Mouse (Mus musculus) granulocyte monocyte progenitor cell, adult 5-6 weeks (primary cell): ENCODE data around the gene Sh3pxd2a. TPM values are rescaled to one million over a fixed set of nuclear protein-coding genes. Genes with fewer than 3 reads are reported as not detected.
A peak's percentile ranks its signal among the peaks of the same experiment; 100 is the strongest.

Experiments used
- ATAC-seq: replicated peaks from 2 replicates; pipeline ENCODE4 v1.8.0; 2016; ENCODE audit warnings: mild to moderate bottlenecking, moderate TSS enrichment, inconsistent platforms; ENCODE audit not compliant: poor library complexity, severe bottlenecking
- total RNA-seq, 2 experiments: library from RNA; stranded (forward) in 1 of 2; stranded (reverse) in 1 of 2; fragments of 200-712, 200-1000 nt in 1 of 2; fragments of >200 nt in 1 of 2; fragmentation: Nextera tagmentation in 1 of 2; gene quantifications; 2 replicates each; pipeline ENCODE4 v1.2.3; 2014 to 2017

Sh3pxd2a gene
- total RNA-seq (2014; fragmentation: Nextera tagmentation) (1.9 and 3.1 TPM in 2 replicates), total RNA-seq (2017) (1.1 and 1.2 TPM in 2 replicates)

DNA sequence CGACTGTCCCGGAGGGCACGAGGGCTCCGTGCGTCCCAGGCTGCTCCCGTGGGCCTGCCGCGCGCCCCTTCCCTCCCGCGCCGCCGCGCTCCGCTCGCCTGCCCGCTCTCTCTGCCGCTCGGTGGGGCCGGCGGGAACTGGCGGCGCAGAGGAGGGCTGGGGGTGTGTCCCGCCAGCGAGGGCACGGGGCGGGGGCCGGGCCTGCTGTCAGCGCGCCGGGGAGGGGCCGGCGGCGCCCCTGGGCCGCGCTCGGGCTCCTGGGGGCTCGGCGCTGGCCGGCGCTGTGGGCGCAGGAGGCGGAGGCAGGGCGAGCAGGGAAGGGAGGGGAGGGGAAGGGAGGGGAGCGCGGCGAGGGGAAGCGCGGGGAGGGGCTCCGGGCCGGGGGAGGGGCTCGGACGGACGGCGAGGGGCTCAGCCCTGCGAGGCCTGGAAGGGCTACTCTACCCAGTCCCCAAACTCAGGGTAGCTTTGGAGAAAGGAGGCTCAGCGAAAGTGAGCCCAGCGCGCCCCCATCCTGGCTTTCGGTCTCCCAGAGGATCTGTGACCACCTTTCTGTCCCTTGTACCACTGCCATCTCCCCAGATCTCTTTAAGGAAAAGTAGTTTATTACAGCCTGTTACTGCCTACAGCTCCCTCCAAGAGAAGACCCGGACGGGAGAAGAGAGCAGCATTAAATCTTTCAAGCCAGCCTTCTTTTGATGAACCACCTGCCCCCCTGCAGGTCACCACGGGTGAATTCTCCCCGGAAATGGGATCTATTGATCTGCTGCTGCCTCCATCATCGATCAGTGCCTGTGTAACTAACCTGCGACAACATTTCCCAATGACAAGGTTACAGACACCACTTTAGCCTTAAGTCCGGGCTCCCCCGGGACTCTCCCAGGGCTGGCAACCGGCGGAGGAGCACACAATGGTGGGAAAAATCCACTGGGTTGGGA lies at the start of gene Sh3pxd2a:
Gene Sh3pxd2a (minus strand): TSS at position 98 of the 938 bp plus-strand sequence.
- ATAC-seq, result peak; percentile 37

DNA sequence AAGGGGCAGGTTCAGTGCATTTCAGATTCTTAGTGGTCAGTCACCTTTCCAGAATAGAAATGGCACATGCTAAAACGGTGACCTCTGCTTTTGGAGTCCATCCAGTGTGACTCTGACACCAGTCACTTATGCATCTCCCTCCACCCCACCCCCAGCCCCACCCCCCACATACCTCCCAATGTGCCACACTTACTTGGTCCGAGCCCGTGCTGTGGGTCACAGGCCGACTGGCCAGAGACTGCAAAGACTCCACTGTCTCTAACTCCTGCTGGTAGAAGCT lies 49.4 kb upstream of the Sh3pxd2a start:
- ATAC-seq, result no peak

DNA sequence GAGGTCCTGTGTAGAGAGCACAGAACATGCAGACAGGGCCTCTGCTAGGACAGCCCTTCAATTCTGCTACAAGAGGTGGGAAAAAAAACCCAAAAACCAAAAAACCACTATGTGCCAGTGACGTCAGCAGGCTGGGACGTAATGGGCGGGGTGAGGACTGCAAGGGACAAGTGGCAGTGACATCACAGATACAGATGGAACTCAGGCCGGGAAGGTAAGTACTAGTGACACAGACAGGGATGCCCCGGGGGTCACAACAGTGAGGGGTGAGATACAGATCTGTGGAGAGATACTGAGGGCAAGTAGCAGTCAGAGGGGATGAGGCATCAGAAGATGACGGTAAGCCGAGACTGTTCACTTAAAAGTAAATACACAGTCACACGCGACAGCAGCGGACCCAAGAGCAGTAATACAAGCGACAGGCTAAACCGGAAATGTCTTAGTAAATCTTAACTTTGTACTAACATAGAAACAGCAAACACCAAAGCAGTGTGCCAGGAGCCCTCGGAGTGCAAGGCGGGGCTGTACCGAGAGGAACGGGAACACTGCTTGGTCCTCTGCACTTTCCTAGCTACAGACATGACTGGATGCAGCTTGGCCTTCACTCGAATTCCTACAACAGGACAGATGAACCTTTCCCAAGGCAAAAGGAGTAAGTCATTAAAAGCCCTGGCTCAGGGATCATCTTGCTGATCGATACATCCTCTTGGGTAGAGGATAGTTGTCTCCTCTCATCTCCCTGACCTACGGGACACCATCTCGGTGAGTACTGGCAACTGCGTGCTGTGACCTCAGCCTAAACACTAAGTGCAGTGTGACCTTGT lies 48.8 kb upstream of the Sh3pxd2a start:
- ATAC-seq, result no peak

DNA sequence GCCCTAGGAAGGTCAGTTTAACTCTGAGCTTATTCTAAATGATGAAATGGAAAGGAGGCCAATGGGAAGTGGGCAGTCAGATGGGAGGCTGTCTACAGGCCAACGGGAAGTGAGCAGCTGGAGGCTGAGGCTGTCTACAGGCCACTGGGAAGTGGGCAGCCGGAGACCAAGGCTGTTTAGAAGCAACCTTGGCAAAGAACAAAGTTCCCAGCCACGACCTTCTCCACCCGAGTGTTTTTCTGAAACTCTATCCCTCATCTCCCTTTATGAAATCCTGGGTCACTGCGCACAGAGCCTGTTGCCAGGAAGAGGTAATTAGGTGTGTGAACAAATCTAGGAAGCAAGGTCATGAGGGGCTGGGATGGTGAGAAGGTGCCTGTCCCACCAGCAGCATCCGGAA lies 47.8 kb upstream of the Sh3pxd2a start:
- ATAC-seq, result peak; percentile 47

DNA sequence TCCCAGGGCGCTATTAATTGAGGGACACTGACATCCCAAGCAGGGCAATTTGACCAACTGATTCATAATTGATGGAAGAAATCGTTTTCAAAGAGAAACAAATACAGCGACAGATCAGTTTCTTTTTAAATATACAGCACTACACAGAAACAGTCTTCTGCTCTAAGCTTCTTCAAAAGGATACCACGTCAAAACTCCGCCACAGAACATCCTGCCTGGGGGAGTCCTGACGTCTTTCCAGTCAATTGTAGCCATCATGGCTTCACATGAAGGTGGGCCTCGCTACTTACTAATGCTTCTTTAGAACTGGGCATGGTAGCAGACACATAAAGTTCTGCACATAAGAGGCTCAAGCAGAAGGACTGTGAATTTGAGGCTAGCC lies 47.1 kb upstream of the Sh3pxd2a start:
- ATAC-seq, result no peak

DNA sequence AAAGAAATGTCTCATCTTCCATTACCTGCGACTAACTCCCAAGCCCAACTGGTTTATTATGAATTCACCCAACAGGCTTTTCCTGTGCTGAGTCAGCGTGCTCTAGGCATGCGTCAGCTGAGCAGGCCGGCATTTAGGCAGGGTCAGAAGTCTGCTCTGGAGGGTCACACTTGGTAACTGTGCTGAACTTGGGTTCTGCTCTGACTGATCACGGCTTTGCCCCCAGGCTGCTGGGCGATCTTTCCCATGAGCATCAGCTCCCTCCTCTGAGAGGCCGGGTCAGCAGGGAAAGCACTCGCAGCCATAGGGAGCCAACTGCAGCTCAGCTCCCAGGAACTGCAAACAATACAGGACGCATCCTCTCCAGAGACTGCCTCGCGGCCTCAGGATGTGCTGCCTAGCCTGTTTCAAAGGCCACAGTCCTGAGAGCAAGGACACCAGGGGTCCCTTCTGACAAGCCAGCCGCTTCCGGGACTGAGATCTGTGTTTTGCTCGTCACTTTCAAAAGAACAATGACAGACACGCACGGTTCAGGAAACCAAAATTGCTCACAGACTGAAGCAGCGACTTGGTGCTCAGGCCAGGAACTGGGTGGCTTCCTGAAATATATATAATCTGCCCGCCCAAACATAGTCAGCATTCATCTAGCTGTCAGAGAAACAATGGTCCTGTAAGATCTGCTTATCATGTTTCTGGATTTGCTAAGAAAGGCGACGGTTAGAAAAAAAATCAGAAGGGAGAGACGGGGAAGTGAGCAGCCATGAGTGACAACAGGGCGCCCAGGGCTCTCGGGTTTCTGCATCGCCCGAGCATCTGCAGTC lies 46.5 kb upstream of the Sh3pxd2a start:
- ATAC-seq, result peak; percentile 2; the same call in 1 of the 2 replicates

DNA sequence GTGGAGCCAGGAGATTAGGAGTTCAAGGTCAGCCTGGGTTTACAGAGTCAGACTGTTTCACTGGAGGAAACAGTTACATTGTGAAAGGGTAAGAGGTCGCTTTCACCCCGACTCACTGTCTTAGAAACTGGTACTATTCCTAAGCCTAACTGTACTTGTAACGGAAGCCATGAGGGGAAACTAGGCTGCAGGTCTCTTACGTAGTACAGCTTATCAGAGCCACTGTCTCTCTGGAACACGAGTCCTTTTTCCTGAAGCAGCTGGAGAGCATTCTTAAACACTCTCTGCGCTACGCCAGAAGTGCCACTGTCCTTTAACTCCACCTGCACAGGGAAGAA lies 45.9 kb upstream of the Sh3pxd2a start:
- ATAC-seq, result no peak

DNA sequence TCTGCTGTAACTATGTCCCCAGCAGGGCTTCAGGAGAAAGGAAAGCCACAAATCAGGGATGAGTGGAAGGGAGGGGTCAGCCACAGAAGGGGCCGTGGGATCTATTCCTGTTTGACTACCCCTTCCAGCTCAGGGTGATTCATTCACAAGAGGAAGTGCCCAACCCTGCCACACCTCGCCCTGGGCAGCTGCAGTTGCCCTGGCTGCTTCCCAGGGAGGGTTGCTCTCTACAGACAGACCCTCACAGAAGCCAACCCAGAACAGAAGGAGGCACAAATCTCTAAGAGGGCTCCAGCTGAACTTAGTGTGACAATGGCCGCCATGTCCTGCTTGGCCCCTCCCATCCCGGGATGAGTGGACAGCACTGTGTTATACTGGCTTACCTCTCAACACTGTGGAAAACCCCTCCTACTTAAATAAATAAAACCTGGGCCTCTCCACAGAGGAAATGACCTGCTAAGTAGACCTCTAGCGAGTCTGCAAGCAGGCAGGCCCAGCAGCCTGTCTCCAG lies 44.6 kb upstream of the Sh3pxd2a start:
- peak; percentile 63 for ATAC-seq

DNA sequence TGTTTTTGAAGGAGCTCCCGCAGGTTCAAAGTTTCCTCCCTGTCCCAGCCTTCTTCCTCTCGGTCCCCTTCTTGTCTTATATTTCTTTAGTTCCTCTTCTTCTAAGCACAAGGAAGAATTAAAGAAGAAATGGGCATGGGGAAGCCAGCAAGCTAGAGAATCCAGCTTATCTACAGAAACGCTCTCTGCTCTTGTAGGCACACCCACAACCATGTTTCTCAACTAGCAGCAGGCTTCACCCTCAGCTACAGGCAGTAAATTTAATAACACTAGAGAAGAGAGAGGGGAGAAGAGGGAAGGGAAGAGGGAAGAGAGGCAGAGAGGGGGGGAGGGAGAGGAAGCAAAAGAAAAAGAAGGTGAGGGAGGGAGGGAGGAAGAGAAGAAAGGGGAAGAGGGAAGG lies 44.0 kb upstream of the Sh3pxd2a start:
- peak; percentile 14 for ATAC-seq

DNA sequence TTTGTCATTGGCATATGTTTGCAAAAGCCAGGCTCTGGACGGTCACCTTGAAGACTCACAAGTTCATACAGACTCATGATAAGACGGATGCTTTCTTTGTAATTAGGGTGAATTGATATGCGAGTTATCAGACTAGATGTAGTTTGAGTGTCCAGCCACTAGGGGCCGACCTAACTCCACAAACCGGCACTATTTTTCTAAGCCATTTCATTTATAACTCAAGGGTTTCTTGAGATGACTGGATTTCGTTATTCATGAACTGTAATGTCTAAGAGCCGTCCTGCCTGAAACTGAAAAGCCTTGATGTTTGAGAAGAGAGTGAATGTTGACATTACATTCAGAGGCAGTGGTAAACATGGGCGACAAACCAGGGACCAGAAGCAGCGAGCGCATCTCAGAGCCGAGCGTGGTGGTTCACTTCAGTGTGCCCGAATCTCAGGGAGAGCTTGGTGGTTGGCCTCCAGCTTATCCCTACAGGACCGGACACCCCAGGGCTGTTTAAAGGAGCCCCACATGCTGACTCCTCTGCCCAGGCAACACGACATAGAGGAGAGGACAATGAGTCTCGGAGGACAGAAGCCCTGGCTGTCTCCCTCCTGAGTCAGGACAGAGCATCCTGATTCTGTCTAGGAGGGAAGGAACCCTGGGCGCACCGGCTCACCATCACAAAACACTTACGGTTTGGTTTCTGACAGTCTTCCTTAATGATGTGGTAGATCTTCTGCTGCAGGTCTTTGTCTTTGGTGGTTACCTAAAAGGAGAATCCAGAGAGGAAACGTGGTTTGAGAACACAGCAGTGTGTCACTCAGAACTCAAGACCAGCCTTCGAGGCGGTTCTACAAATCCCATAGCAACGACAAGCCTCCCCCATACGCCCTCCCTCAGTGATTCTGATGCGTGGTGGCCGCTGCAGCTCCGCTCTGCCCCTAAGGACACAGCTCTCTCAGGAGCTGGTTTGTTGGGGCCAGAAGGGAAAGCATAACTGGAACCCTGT lies 43.2 kb upstream of the Sh3pxd2a start:
- peak; percentile 15 for ATAC-seq

DNA sequence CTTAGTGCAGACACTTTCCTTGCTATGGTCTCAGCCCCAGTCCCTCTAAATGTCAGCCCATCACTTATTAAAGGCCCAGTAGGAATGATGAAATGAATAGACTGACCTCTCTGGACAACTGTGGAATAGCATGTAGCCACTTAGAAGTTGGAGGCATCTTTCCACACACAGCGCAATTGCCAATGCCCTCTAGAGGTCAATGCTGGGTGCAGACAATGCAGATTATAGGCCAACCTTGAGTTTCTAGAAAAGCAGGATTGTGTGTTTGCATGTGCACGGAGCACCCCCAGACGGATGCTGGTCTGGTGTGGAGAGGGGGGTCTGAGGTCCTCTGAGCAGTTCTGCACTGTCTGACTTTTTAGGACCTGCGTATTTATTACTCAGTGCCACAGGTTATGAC lies 39.4 kb upstream of the Sh3pxd2a start:
- peak; percentile 54 for ATAC-seq

DNA sequence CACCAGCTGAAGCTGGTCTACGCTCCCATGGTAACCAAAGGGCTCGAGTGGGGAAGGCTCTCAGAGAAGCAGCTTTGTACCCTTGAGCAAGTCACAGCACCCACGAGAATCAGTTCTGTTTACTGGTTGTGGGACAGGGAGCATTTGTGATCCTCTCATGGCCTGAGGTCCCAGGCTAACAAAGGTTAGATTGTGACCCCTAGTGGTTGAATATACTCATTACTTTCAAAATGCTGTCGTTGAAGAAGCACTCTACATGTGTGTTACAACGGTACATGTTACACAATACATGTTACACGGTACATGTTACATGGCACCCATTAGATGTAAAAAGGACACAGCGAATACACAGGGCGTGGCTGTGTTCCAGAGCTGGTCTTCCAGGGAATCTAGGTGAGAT lies 38.4 kb upstream of the Sh3pxd2a start:
- ATAC-seq, result peak; percentile 46

DNA sequence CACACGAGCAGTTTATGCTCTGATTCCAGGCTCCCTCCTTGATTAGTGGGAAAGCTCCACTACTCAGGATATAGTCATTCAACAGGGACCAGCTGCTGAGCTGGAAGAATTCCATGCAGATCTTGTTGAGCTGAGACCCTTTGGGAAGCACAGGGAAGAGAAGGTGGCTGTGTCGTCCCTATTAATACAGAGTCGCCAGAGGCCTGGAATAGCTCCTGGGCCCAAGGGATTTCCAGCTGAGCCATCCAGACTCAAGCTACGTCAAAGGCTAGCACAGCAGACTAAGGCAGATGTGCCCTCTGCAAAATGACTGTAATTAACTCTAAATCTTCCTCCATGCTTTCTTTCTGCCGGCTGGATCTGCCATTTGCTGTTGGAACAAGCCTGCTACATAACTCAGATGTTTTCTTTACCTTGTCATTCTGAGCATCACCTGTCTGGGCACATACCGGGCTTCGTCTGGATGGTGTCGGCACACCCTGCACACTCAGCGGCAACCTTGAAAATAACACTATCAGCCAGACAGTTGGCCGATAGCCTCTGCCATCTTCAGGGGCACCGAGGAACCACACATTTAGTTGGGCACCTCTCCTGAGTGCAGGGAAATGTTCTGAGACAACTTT lies 36.3 kb upstream of the Sh3pxd2a start:
- no peak for ATAC-seq

DNA sequence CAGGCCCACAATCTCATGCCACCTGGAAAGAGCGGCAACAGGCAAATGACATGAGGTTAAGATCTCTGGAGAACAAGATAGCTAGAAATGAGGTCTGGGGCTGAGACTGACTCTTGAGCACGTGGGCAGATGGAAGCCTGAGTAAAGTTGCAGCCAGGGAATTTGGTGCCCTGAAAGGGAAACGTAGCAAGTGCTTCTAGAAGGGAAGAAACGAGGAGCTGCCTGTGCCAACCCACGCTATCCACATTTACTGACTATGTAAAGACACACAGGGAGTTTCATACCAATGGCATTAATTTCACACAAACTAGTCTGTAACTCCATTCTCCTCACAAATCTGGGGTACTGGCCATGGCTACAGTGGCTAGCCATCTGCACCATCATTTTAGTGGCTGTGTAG lies 35.6 kb upstream of the Sh3pxd2a start:
- no peak for ATAC-seq

DNA sequence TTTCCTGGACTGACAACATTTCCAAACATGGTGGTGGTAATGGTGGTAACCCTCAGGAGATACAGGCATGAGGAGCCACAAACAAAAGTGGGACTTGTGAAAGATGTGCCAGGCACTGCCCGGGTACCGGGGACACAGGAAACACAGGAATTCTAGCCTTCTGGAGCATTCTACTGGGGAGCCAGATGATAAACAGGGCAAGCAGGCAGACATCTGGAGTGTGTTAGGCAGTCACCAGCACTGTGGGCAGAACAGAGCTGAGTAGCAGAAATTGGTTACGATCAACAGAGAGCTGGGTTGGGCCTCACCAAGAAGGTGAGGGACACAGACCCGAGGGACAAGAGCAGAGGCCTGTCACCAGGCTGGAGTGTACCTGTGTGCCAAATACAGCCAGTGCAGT lies 34.7 kb upstream of the Sh3pxd2a start:
- no peak for ATAC-seq

DNA sequence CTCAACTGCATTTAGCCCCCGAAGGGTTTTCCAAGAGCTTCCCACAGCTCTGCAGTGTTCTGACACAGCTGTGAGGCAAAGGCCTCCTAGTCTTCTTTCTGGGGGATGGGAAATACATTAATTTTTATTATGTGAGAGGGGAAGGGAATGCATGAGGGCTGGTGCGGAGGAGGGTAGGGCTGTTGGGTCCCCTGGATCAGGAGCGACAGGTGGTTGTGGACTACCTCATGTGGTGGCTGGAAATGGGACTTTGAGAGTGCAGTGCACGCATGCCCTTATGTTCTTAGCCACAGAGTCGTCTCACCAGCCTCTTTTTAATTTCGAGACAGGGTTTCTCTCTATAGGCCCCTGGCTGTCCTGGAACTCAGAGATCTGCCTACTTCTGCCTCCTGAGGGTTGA lies 33.5 kb upstream of the Sh3pxd2a start:
- no peak for ATAC-seq

DNA sequence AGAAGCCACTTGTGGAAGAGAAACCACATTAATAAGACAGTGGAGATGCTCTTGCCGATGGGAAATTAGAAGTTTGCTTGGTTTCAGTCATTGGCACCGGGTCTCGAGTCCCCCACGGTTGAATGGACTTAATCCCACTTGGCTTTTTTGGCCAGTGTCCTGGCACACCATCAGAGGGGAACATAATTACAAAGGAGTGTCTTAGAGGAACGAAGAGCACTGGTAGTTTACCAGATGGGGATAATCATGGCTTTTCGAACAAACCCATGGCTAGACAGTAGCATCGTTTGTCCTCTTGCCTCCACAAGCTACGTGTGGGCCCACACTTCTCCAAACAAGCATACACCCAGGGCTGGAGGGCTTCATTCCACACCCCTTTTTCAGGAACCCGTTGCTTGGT lies 33.1 kb upstream of the Sh3pxd2a start:
- no peak for ATAC-seq

DNA sequence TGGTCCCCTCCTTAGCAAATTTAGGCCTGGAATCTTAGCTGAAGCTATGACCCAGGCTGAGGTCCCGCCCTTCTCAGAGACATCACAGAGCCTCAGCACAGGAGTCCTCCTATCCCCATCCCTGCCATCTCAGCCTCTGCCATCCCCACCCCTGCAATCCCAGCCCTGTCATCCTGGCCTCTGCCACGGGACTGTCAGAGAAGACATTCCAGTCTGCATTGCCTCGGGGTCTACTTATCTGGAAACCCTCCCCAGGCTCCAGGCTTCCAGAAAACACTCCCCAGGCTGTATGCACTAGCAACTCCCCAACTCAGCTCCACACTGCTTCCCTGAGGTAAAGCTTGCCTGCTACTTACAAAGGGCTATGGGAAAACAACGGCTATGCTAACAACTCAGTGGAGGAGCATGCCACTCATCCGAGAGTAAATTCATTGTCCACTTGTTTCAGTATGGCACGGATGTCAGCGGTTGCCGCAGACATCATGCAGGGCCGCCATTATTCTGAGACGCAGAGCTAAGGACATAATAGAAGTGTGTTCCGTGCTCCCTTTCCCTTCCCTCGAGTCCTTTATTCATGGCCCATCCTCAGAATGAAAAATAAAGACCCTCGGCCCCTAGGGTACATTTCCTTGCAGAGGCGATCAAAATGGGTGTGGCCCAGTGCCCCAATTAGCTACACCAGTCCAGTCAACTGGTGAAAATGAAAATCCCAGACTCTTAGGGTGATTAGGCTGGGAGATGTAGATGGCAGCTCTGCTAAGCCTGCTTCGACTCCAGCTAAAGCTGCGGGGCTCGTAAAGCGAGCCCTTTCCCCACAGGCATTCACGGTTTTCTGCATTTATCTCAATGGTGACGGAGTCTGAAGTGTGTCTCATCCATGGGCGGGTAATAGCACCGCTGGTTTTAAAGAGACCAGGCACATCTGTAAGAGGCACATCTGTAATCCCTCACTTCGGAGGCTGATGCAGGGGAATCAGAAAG lies 29.1 kb upstream of the Sh3pxd2a start:
- ATAC-seq, result no peak
